Mouse (Mus musculus) kidney, adult 18-20 months (tissue): ENCODE measurements at regions not wholly inside any gene's neighbourhood (a gene's known extent, or its start where the extent isn't known, plus 50 kb on each side); places are given as distances from the start of the nearest gene placed in this dataset.
A peak's percentile ranks its signal among the peaks of the same experiment; 100 is the strongest.

Experiments
- DNase-seq: peaks from one replicate; pipeline ENCODE4 v3.0.0; 2021

DNA sequence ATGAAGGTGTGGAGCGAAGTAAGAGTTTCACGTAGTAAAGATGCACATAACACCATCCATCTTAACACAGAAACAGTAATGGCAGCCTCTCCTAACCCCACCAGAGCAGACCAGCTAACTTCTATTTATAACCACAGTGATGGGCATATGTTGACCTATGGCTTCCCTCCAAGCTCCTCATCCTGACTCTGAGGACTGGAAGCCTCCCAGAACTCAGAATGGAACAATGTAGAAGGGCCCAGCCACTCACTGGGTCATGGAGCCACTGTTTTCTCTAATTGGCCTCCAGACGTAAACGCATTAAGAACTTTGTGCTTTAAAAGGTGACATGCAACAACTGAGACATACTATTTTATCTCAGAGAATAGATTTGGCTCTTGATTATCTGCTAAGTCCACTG is 77.0 kb downstream of the Irs2 start:
- DNase-seq, result no peak

DNA sequence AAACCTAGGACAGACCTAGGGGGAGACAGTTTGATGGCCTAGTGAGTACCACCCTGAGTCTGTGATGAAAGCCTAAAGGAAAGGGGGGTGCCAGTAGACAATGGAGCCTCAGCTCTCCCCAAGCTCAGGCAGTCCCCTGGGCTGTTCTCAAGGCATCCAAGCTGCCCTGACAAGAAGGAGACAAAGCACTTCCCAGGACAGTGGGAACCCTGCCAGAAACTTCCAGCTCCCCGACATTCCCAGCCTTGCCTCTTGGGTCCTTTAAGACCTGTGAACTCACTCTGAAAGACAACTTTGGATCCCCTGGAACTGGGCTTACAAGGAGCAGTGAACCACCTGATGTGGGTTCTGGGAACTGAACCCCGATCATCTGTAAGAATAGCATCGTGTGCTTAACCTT is 79.4 kb downstream of the Irs2 start:
- no peak for DNase-seq

DNA sequence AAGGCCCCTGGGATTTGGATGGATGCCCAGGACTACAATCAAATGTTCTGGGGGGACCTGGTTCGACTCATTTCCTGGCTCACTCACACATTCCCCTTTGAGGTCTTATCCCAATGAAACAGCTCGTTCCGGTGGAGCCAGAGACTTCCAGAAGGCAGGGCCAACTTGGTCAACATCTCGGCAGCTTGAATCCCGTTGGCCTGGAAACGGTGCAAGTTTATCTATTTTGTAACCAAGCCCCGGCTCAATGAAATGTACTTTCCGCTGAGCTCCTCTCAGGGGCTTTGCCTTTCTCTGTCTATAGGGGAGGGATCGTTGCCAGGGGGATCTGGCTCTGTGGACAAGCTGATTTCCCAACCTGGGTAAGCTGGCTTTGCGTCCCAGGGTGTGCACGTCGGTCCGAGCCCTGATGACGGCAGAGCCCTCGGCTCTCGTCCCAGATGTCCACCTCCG is 79.9 kb downstream of the Irs2 start:
- no peak for DNase-seq

DNA sequence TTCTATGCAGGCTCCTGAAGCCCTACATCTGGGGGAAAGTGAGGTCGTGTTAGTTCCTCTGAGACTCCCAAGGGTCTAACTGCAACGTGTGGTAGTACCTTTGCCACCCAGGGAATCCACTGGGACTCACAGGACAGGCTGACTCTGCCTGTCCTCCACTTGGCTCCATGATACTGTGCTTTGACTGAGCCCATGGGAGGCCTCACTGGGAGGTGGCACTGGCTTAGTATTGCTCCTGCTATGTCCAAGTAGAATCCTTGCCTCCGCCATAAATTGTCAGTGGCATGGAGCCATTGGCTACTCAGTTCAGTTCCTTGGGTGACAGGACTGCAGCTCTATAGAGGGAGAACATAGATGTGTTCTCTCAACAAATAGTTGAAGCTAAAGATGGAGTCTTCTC is 81.1 kb downstream of the Irs2 start:
- no peak for DNase-seq

DNA sequence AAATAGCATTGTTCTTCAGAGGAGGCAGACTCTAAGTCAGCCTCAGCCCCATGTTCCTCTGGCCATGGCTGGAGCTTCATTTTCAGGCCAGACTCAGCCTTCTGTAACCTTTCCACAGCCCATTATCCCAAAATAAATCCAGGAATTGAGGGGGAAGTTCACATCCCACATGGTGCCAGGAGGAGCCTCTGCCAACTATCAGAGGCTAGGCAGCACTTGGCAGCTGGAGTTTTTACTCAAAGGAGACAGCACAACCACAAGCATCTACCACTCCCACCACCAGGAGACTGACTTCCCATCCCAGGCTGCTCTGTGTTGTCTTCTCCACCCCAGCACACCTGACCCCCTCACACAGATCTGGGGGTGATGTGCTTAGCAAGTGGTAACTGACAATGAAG is 81.7 kb downstream of the Irs2 start:
- DNase-seq, result no peak

DNA sequence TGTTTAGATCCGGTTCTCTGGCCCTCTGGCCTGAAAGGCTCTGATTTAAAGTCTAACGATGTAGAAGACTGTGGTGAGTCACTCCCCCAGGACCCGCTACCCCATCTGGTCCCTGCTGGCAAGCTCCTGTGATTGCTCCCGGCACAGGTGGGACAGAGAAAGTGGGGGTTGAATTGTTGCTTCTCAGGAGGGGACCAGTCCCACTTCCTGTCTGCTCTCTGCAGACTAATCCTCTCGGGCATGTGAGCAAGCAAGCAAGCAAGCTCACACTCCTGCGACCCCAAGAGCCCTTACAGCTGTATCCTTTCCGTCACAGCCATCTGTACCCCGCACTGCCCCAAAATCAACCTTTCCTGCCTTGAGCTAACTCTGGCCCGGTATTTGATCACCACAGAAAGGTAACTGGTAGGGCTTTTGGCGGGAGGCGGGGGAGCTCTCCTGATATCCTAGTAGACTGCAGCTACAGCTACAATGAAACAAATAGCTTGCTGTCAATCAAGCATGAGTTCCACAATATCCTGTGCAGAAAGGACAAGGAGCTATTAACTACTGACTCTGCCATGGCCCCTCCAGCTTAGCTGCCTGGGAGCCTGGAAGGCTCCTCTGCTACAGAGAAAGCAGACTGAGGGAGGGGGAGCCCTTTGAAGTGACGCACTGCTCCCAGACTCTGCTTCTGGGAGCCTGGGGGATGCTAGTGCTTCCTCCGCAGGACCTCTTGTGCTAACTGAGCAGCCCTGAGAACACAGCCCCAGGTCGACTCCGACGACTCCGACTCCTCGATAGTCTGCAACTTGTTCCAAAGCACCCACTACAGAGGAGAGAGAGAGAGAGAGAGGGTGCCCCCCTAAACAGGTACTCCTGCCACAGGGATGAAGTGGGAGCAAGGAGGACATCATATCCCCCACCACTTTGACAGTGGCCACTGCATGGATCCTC is 82.4 kb downstream of the Irs2 start:
- DNase-seq, result no peak

DNA sequence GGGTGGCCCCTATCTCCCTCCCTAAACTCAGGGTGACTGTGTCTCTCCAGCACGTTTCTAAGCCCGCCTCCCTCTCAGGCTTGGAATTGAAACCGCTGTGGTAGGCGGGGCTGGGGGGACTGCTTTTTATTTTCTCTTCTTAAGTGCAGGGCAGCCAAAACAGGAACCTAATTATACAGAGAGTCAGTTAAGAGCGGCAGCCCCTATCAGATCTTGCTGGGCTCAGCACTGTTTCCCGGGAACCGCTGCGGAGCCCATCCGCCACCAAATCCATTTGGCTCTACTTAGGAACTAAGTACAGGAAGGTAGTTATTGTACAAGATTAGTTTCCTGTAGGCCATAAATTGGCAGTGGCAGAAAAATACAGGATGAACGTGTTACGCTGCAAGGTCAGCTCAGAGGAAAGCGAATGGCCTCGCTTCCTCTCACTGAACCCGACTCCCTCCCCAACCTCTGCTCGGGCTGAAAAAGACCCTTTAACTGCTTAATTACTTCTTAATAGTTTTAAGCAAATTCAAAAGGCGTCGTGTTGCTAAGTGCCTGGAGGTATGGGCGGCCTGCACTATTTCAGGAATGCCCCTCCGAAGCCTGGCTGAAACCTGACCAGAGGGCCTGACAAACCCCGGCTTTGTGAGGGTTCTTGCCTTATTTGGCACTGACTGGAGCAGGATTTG is 83.6 kb downstream of the Irs2 start:
- DNase-seq, result peak; percentile 72

DNA sequence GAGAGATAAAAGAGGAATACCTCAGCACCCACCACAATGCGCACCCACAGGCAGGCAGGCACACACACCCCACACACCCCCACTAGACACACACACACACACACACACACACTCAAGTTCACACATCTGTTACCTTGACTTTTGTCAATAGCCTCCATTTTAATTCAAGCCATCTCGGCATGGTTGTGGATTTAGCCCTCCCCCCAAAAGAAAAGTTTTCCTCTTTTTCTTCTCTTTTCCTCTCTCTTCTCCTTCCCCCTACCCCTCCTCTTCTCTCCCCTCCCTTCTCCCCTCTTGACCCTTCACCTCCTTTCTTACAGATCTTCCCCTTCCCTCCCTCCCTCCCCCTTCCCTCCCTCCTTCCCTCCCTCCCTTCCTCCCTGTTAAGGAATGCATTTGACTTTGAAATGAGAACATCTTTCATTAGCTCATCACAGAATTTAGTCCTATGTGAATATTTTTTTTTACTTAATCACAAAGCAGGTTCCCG is 84.2 kb downstream of the Irs2 start:
- no peak for DNase-seq

DNA sequence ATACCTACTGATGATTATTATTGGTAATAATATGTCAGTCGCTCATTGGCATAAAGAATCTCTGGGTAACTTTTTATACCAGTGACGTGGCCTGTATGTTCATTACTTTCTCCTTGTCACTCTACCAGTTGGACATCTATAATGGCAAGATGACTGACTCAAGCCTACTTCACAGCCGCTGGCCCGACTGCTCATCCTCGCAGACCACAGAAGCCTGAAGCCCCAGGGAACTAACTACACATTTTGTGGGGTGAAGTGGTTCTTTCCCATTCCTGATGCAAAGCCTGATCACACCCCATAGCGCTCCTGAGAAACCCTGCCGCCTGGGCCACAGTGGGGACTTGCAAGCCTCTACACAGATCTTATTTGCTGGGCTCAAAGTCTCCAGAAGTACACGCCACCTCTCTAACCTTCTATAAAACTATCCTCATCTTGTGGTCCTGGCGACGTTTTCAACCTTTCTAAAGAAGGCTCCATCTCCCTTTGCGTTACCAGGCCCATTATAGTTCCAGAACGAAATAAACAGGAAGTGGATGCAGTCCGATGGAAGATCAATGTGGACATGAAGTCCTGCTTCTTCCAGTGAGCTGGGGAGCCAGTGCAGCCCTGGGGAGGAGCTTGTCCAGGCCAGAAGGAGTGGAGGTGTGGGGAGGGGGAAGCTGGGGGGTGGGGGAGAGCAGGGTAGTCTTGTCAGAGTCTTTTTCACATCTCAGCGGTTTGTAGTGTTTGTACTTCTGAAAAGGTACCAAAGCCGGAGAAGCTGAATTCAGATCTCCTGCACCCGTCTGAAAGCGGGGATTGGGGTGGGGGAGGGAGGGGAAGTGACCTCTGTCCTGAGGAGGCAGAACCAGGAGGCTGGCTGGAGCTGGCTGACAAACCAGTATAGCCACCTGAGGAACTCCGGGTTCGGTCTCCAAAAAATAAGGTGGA is 84.9 kb downstream of the Irs2 start:
- DNase-seq, result no peak

DNA sequence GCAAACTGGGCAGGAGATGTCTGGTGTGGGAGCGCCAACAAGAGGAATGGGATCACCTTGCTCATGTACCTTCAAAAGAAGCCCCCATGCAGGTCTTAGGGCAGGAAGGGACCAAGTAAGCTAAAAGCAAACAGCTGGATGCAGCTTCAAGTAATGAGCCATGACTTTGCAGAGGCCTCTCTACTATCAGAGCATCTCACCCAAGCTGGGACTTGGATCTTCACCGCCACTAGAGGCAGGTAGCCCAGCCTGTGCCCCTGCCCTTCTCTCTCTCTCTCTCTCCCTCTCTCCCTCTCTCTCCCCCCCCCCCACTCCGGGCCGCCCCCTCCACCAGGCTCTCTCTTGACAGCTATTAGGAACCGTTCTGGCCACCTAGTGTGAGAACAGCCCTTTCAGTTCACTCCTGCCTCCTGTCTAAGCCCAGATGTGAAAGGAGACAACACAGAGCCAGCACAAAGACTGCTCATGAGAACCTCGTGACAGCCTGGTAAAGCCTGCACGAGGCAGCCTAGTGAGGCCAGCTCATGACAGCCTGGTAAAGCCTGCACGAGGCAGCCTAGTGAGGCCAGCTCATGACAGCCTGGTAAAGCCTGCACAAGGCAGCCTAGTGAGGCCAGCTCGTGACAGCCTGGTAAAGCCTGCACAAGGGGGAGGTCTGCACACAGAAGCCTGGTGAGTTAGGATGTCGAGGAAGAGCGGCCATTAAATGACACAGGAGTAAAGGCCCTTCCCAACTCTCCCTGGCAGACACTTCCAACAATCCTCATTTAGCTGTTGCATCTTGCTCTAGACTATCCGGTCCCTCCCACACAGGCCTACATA is 85.8 kb downstream of the Irs2 start:
- DNase-seq, result no peak

DNA sequence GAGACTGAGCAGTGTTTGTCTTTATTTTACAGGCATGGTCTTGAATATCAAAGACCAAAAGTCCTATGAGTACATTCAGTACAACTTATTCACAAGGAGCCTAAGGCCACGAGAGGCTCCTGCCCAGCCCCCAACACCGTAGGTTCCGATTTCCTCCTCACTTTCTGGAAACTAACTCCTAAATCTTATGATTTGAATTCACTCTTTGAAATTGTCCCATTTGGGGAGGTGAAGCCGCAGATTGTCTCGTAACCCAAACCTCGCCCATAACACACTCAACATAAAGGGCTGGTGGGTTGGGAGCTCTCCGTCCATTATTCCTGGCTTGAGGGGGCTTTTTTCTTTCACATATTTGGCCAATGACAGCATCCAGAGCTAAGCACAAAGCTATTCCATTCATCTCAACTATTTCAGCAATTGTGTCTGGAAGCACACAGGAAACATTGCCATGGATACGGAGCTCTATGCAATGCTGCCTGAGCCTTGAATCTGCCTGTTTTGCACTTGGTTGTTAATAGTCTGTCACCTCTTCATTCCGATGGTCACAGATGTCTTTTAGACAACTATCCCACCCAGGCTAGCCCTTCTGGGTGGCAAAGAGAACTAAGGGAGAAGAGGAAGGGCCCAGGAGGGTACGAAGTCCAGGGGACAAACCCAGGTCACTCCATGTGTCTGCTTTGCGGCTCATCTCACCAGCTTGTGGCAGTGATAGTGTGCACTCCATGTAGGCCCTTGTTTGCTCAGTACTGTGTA is 86.6 kb downstream of the Irs2 start:
- no peak for DNase-seq

DNA sequence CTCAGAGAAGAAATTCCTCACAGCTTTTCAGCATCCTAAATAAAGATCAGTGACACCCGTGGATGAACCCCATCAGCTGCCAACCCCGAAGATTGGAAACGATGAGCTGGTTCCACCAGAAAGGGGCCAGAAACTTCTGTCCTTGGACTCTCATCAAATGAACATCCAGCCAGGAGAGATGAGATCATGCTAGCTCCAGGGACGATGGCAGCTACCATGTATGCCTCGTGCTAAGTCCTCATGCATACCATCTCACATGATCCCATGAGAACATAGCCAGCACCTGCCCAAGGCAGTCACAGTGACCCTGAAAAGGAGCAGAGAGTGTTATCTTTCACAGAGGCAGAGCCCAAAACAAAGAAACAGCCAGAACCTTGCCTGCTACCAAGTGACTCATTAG is 88.6 kb downstream of the Irs2 start:
- DNase-seq, result no peak

DNA sequence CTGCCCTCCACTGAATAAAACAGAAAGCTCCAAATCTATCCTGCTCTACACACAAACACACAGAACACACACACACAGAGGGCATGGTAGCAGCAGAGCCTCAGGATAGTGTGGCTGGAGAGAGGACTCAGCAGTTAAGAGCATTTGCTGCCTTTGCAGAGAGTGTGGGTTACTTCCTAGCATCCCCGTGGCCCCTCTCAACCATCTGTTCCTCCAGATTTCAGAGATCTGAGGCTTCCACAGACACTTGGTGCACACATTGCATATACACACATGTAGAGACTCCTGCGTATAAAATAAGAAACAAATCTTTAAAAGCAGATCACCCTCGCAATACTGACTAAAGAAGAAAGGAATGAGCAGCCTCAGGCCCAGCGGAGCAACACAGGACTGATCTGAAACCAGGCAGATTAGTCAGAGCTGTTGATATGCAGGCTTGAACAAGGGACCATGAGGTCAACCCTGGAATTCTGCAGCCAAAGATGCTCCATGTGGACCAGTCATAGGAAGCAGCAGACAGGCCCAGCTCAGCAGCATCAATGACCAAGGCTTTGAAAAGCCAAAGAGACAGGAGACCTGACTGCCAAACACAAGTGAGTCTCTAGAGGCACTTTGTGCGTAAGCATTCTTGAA is 89.7 kb downstream of the Irs2 start:
- DNase-seq, result no peak

DNA sequence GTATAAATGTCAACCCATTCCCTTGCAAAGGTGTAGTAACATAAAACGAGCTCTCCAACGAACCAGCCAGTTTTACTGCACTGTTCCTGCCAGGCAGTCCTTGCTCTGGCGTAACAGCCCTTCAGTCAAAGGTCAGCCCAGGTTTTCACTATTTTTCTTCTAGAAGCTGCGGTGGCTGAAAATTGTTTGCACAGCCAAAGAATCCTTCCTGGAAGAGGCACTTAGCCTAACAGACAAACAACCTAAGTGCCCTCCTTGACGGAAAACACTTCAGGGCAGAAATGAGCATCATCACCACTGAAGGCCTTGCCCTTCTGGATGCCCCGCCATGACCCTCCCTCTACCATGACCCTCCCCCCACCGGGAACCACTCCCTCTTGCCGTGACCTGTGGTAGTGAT is 93.6 kb downstream of the Irs2 start:
- DNase-seq, result no peak

DNA sequence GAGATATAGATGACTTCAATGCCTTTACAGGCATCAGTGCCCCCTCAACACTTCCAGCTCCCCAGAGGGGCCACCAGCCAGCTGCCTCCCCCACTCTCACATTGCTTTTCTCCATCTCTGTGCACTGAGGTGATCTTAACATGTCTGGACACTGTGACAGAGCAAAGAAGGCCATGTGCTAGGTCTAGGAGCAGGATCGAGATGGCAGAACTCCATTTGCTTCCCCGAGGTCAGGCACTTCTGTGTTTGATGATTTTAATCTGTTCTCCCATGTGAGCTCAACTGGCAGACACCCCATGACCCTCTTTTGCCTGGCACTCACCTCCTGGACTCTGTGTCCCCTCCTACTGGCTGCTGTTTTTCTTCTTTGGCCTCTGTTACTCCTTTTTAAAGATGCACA is 95.8 kb downstream of the Irs2 start:
- DNase-seq, result no peak

DNA sequence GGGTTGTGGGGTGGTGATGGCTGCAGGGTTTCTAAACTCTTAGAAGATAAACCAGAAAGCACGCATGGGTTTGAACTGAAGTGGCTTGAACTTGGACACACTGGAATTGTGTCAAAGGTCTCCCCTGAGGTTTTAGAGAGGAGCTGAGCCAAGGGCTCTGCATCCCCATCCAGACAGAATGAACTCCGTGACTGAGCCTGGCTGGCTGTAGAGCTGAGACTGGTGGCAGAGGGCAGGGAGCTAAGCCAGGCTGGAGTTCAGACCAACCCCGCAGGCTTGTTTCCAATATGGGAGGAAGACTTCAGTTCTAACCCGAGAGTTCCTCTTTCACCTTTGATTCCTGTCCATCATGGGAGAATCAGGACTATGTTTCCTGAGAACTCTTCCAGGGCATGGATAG is 96.9 kb downstream of the Irs2 start:
- DNase-seq, result no peak

DNA sequence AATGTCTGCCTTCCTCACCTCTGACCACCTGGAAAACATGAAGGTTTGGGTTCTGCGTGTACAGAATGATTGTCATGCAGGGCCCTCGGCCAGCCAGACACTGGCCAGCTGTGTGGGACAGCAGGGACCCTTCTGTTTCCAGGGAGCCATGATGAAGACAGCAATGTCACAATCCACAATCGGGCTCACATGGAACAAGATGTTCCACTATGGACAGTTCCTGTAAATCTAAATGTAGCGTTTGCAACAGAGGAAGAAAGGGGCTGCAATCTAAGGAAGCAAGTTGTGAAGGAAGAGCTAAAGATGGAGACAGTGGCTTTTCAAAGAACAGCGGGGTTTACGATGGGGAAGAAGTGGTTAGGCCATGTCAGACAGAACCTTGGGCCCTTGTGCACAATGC is 97.3 kb downstream of the Irs2 start:
- DNase-seq, result no peak

DNA sequence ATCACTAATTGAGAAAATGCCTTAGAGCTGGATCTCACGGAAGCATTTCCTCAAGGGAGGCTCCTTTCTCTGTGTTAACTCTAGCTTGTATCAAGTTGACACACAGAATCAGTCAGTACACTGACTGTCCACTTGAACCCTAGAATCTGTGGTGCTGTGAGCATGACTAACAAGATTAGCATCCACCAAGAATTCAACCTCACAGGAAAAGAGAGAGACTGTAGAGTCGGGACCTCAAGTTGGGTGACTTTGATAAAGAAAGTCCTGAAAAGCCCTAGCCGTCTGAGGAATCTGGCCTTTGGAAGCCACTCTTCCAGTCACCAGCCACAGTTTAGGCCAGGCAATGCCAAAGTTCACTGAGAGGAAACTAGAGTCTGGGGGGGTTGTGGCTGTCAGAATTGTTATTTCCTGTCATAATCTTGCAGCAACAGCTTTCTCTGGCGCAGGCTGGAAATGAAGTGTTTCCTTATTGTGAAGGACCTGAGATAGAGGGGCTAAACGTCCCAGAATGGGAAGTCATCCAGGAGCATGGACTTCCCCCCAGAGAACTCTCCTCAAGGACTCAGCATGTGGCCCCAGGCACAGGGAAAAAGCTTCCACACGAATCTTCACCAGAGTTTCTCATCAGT is 97.9 kb downstream of the Irs2 start:
- DNase-seq, result no peak

DNA sequence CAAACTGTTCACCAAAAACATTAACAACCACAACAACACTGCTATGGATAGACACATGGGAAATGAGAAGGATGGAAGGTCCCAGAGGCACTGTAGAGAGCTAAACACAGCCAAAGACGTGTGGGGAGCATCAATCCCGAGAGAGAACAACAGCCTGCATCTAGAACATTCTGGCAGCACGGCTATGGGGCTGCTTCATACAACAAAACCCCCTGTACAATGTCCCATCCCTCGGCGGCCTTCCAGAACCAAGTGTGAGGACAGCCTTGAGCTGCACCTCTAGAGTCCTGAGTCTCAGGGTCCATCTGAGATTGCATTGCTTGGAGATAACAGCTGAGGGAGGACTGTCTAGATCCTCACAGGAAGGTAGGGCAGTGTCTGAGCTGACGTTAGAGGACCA is 99.1 kb downstream of the Irs2 start:
- no peak for DNase-seq

DNA sequence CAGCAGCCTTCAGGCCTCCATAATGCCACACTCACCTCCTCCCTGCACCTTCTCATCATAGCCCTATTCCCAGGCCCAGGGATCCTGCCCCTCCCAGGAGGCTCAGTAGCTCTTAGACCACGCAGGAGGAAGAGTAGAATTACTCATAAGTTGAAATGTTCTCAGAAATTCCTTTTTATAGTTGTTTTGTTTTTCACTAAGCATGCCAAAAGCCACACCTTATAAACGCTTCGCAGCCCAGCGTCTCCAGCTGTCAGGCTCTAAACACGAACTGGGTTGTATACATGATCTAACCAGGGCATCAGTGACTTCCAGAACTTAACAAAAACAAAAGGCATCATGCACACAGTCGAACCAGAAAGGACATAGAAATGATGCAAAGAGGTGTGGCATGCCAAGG is 101.9 kb downstream of the Irs2 start:
- no peak for DNase-seq
